Mouse (Mus musculus) heart, adult 9 months (tissue): ENCODE measurements at regions not wholly inside any gene's neighbourhood (a gene's known extent, or its start where the extent isn't known, plus 50 kb on each side); places are given as distances from the start of the nearest gene placed in this dataset.

Experiments used
- DNase-seq, 2 experiments: peaks; one replicate each; pipeline ENCODE4 v3.0.0; 2022; ENCODE audit warnings: low spot score in 2 of 2

GRCm38 (mm10) chr8:115478406-115479060 lies 229.1 kb downstream of the Maf start:
- DNase-seq, result peak; percentile 27 to 31

- DNase-seq, result no peak
Measured at GRCm38 (mm10) chr8:115476071-115476470, 231.5 kb downstream of the Maf start.

- no peak for DNase-seq
Measured at GRCm38 (mm10) chr8:115475156-115475555, 232.4 kb downstream of the Maf start.

GRCm38 (mm10) chr8:115473974-115474373 lies 233.6 kb downstream of the Maf start:
- DNase-seq, result no peak

- DNase-seq, result peak in 1 of 2 experiments; percentile 6
Measured at GRCm38 (mm10) chr8:115466553-115466952, 241.0 kb downstream of the Maf start.

GRCm38 (mm10) chr8:115466122-115466521 lies 241.5 kb downstream of the Maf start:
- DNase-seq, result no peak

- no peak for DNase-seq
Measured at GRCm38 (mm10) chr8:115462657-115463056, 244.9 kb downstream of the Maf start.

- no peak for DNase-seq
Measured at GRCm38 (mm10) chr8:115458119-115458518, 249.5 kb downstream of the Maf start.

GRCm38 (mm10) chr8:115450789-115451188 lies 256.8 kb downstream of the Maf start:
- no peak for DNase-seq

- DNase-seq, result no peak
Measured at GRCm38 (mm10) chr8:115448367-115448766, 259.2 kb downstream of the Maf start.

GRCm38 (mm10) chr8:115444519-115444918 lies 263.1 kb downstream of the Maf start:
- DNase-seq, result no peak

GRCm38 (mm10) chr8:115441943-115442550 lies 265.5 kb downstream of the Maf start:
- DNase-seq, result no peak

GRCm38 (mm10) chr8:115441323-115441722 lies 266.3 kb downstream of the Maf start:
- DNase-seq, result no peak

GRCm38 (mm10) chr8:115440151-115440550 lies 267.4 kb downstream of the Maf start:
- no peak for DNase-seq

GRCm38 (mm10) chr8:115439512-115439911 lies 268.1 kb downstream of the Maf start:
- DNase-seq, result no peak

- no peak for DNase-seq
Measured at GRCm38 (mm10) chr8:115437956-115438355, 269.6 kb downstream of the Maf start.

GRCm38 (mm10) chr8:115436356-115436721 lies 271.3 kb downstream of the Maf start:
- DNase-seq, result no peak

- no peak for DNase-seq
Measured at GRCm38 (mm10) chr8:115435720-115436355, 271.8 kb downstream of the Maf start.

- no peak for DNase-seq
Measured at GRCm38 (mm10) chr8:115432396-115433040, 275.1 kb downstream of the Maf start.

- DNase-seq, result no peak
Measured at GRCm38 (mm10) chr8:115430793-115431192, 276.8 kb downstream of the Maf start.

- peak; percentile 24 to 32 for DNase-seq
Measured at GRCm38 (mm10) chr8:115429291-115429883, 278.2 kb downstream of the Maf start.
